Mouse (Mus musculus): ENCODE measurements around the gene Sypl2.

Gene Sypl2

DNA sequence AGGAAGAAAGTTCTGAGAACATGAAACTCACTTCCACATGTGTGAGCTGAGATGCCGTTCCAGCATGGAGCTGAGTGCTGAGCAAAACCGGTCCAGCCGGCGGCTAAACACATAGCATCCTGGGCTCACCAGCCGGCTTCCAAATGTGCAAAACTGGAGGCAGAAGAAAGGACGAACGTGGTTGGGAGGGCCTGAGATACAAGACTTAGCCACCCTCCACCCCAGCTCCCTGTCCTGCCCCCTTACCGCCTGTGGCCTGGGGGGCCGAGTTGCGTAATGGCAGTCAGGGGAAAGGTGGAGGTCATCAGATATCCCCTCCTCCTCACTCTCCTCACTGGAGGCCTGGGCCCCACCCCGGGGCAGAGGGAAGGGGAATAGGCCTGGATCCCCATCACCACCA lies 22.0 kb downstream of the Sypl2 start:
- DNase-seq: peak; percentile 41

DNA sequence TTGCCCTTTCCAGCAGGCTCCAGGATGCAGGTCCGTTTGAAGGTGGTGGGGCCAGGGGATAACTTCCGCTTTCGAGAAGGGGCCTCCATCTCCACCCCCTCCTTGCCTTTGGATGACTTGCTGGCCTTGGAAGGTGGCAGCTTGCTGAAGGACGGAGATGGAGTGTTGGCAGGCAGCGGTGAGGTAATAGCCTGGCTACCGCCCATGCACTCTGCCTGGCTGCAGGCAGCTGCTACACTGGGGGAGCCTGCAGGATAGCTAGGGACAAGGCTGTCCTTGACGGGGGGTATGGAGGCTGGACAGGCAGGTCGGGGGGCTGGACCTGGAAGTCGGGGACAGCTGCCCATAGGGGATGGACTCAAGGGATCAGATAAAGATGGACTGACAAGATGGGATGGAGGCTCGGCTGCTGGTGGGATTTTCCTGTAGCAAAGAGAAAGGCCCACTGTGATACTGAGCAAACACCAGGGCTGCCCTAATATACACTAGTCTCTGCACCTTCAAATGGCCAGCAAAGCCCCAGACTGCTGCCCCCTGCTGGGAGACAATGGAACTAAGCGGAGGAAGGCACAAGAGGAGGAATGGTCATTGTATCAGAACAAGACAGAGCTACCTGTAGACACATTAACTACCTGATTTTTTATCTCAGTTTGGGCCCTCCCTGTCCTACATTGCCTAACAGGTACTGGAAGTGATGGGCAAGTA lies 22.7 kb downstream of the Sypl2 start:
- DNase-seq: peak; percentile 84

DNA sequence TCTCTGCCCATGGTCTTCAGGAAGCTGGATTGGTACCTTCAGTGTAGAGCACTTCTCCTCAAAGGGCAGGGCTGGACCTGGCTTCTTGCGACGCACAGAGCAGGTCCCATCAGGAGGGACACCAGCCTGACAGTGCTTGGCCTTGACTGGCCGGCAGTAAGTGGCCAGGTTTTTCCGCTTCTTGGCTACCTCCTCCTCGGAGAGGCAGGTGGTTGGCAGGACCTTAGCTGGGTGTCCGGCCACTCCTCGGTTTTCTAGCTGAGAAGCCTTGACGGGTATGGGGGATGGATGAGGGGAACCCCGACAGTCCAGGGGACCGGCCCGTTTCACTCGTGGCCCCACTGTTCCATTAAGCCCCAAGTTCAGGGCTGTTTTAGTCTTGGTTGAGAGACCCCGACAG lies 23.2 kb downstream of the Sypl2 start:
- DNase-seq: peak; percentile 65

DNA sequence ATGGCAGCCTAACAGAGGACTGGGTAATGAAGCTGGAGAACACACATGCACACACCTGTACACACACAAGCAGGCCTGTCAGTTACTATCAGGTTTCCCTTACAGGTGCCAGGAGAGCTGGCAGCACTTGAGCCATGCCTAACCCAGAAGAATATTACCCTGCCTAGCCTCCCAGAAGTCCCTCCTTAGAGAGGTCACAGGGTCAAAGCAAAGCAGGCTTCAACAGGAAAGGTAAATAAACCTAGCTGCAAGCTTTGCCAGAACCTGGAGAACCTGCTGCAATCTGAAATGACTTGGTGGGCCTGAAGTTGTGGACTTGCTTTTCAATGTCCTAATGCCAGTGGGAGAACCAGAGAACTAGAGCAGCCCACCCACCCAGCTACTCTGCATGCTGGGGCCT lies 23.9 kb downstream of the Sypl2 start:
- DNase-seq: peak; percentile 24

DNA sequence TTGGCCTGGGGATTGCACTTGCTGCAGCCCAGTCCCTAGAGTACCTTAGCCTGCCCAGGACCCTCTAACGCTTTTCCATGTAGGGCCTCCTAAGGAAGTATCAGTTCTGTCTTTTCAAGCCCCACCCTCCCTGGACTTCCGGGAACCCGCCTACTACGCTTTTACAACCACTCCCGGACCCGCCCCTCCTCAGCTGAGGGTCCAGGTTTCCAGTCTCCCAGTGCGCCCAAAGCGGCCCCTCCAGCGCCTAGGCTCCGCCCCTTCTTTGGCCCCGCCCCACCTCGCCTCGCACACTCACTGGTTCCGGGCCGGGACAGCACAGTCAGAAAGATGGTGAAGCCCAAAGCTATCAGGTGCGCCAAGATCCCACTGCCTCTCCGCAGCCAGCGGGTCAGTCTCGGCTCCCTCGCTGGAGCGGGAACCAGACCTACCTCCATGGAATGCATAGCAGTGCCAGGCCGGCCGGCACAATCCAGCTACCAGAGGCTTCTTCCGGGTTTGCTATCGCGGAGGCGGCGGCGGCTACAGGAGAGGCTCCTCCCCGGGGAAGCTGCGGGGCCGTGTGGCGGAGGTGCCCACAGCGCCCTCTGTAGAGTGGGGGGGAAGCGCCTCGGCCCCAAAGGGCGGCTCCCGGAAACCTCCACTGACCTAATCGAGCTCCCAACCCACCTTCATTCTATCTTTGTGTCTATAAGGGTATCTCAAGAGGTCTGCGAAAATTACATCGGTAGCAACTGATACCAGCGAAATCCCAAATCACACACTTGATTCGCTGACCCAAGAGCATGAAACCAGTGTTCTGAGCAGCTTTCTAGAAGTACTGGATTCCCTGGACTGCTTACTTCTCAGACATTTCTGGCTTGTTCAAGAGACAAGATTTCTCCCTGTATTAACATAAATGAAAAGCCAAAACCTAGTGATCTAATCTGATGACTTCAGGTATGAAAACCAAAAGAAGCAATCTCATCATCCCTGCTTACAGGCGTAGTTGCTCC lies 25.8 kb downstream of the Sypl2 start, which contains the start of gene Cyb561d1:
Cyb561d1 (minus strand) TSS at position 884 of the 995 bp plus-strand sequence.
- peak; percentile 89 for DNase-seq

DNA sequence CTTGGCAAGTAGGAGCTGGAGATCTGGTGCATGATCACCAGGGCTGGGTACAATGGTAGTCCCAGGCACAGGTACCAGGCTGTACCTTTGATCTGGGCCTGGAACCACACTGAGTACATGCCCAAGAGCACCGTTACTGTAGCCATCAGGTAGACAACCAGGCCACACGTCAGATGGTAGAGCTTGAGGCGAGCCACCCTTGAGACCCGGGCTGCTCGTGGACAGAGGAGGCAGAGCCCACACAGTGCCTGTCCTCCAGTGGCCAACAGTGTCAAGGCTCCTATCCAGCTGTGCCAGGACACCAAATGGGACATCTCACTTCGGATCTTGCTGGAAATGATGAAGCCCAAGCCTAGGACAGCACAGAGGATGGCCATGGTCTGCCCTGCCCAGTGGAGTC lies 27.2 kb downstream of the Sypl2 start:
- peak; percentile 24 for DNase-seq

DNA sequence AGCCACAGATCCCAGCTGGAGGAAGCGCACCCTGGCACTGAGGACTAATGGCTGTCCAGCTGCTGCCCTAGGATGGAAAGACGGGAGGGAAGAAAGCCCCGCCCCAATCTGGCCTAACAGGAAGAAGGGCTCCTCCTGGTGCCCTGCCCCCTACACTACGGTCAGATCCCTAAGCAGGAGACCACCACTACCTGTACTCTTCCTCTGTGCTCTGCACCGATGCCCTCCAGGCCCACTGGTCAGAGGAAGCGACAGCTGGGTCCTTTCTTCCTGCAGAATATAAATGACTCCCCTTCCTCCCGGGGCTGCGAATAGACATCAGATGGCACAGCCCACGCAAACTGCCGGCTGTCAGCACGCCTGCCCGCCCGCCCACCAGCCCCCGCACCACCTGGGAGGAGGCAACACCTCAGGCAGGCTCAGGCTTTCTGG lies 29.4 kb downstream of the Sypl2 start:
- peak; percentile 73 for DNase-seq

DNA sequence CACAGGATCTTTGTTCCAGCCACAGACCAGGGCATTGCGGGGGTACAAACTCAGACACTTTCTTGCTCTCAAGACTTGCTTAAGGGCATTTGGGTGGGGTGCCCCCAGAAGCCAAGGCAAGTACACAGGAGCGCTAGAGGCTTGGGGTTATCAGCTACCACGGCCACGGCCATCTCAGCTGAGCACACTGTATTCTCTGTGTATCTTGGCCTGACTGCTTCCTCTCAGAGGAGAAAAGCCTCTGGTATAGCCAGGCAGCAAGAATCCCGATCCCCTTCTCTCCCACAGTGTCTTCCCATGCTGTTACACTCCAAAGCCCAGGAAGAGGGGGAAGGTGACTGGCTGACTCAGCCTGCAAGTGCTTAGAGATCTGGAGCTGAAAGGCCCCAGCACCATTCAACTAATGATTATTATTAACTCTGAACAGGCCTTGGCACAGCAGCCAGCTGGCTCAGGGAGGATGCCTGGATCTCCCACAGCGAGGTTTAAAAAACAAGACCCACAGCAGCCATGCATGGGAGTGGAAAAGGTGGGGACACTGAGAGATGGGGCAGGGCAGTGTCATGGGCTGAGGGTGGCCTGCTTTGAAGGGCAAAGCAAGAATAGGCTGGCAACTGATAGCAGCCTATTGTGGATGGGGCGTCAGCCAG lies 30.4 kb downstream of the Sypl2 start:
- peak; percentile 51 for DNase-seq

DNA sequence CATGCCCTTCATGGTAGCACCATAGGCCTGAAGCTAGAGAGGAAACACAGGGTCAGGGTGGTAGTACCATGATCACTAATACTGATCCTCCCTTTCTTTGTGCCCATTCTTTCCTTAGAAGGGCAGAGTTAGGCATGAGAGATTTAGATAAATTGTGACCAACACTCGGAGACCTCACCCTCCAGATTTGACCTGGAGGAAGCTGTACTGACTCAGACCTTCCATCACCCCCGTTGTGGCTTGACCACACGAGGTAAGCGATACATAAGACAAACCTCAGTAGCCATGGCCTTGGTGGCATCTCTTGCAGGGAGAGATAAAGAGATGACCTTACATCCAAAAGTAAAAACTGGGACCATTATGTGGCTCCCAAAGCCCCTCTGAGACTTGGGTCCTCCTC lies 31.2 kb downstream of the Sypl2 start:
- no peak for DNase-seq

DNA sequence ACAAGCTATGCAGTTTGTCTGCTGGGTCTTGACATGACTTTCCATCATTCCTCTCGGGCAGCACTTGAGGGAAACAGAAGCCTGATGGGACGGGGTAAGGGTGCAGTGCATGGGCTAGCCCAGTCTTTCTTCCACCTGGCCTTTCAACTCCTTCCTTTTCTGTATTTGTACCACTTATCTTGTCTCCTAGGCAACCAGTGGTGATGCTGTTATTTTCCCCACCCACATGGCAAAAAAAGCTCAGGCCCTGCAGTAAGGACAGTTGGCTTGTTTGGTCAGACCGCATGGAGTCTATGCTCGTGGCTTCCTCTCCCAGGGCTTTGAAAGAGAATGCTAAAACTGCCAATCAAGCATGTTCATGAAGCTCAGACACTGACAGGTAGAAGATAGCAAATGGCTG lies 32.8 kb downstream of the Sypl2 start:
- DNase-seq: no peak

DNA sequence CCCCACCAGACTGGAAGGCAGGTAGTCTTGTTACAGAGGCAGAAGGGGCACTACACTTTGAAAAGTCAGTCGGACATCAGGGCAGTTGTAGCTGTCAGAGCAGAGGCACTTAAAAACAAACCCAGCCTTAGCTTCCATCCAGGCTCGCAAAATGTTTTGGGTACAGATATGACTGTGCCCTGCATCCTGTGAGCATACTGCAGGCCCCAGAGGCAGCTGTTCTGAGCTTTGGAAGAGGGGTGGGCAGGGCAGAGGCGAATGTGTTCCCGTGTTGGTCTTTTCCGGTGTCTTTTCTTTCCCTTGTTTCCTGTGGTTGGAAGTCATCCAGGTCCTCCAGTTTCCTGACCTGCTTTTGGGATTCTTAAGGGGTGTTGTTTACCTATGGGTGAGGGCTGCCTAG lies 36.6 kb downstream of the Sypl2 start:
- DNase-seq: no peak

DNA sequence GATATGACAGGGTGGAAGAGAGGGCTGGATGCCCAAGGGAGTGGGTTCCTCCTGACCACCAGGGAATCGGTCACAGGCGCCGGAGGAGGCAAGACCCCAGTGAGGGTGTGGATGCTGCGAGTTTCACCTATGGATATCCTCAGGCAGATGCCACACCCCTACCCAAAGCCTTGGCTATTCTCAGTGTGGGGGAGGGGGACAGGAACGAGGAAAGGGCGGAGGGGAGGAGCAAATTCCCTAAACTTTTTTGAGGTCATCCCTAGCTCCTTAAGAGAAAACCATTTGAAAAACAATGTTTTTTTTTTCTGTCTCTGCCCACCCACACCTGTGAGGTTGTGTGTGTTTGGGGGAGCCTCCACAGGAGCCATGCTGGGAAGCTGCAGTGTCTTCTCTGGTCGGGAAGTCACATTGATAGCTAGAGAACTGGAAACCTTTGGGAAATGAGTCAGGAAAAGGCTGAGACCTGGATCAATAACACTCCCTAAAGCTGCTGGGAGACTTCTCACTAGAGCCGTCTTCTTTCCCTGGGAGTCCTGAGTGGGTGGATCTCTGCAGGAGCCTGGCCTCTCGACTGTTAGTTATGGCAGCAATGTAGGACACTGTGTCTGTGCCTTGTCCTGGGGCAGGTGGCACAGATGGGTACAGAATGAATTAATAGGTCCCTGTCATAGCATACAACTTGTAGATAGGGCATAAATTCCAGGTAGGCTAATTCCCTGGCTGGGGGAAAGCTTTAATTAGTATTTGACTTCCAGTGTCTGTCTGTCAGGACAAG lies 37.5 kb downstream of the Sypl2 start:
- peak; percentile 56 for DNase-seq

DNA sequence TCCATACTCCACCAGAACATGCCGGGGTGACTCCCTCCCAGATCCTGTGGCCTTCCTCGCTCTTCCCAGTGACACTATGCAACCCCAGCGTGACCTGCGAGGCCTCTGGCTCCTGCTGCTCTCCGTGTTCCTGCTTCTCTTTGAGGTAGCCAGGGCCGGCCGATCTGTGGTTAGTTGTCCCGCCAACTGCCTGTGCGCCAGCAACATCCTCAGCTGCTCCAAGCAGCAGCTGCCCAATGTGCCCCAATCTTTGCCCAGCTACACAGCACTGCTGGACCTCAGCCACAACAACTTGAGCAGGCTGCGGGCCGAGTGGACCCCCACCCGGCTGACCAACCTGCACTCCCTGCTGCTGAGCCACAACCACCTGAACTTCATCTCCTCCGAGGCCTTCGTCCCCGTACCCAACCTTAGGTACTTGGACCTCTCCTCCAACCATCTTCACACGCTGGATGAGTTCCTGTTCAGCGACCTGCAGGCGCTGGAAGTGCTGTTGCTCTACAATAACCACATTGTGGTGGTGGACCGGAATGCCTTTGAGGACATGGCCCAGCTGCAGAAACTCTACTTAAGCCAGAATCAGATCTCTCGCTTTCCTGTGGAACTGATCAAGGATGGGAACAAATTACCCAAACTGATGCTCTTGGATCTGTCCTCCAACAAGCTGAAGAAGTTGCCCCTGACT lies 39.2 kb downstream of the Sypl2 start:
- DNase-seq: peak; percentile 42

DNA sequence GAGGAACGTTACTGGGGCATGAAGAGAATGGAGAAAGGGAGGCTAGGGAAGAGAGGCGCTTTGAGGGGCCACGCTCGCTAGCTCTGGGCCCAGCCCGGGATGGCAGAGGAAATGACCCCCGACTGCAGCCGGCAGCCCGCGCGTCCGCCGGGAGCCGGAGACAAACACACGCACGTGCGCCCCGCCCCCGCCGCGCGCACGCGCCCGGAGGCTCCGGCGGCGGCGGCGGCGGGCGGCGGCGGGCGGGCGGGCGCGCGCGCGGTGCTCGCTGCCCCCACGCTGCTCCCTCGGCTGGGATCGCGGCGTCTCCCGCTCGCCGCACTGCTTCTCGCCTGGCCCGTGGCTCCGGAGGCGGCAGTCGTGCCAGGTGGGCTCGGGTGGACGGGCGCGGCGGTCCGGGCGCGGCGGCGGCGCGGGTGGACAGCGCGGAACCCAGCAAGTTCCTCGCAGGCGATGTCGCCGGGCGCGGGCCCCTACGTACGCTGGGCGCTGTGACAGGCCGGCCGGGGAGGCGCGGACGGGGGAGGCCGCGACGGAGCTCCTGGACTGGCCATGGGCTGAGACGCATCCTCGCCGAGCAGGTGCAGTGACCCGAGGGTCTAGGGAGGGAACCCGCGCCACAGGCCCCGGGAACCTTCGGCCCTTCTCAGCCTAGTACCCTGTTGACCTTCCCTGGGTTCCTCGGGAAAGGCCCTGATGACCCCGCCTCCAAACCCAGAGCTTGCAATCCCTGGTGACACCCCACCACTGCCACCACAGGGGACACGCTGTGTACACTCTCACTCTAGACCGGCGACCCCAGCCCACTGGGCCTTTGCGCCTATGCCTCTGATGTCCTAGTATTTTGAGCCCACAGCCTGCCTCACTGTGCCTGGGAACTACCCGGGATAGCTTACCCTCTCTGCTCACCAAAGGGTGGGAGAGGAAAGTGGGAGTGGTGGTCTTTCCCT lies 40.1 kb downstream of the Sypl2 start, which contains the start of gene Amigo1:
Amigo1 (plus strand) TSS at position 238 of the 950 bp plus-strand sequence.
- DNase-seq: peak; percentile 62

DNA sequence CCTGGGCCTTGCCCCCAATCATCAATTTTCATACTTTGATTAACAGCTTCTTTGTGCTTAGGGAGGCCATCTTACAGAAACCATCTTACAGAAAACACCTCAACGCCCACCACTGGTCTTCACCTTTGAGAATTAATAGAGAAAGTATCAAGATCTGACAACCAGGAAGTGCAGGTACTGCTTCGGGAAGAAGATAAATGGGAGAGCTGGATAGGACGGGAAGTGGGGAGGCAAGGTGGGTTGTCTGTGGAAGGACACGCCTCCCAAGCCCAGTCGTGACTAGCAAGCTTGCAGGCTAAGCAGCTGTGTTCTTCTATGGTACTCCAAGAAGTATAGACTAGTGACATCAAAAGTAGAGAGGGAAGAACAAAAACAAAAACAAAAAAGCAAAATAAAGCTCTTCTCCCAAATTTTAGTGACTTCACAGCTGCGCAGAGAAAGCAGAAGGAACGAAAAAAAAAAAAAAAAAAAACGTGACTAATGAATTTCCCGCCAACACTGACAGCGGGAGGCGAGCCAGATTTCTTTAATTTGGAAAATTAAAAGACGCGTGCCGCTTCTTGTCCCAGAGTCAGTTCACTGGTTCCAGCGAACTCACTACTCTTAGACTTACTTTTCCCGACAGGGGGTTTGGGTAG lies 40.9 kb downstream of the Sypl2 start:
- no peak for DNase-seq

DNA sequence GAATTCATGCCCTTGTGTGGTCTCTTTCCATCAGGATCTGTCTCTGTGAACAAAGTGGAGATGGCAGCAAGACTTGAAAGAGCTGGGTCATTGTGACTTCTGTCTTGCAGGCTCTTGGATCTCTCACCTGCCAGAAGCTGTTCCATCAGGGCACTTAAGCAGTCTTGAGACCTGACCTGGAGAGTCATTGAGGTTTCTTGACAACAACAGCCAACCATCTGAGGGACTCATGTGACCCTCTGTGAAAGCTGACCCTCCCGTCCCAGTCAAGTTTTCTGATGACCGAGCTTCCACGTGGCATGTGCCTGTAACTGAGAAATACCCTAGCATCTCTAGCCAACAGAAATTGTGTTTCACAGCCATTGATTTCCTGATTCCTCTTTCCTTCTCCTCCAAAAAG lies 41.7 kb downstream of the Sypl2 start:
- no peak for DNase-seq

DNA sequence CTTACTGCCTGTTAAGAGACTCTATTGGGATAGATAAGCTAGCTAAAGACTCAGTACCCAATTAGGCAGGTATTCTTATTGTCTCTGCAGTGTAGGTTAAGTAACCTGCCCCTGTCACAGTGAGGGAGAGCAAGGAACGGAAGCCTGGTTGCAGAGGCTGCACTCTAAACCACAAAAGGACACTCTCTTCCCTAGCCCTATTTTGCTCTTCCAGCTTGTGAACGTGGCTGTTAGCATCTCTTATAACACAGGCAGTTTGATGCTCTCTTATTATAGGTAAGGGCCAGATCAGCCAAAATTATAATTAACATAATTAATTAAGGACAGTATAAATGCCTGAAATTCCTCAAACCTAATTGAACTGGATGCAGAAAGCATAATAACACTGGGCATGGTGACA lies 45.9 kb downstream of the Sypl2 start:
- DNase-seq: no peak

DNA sequence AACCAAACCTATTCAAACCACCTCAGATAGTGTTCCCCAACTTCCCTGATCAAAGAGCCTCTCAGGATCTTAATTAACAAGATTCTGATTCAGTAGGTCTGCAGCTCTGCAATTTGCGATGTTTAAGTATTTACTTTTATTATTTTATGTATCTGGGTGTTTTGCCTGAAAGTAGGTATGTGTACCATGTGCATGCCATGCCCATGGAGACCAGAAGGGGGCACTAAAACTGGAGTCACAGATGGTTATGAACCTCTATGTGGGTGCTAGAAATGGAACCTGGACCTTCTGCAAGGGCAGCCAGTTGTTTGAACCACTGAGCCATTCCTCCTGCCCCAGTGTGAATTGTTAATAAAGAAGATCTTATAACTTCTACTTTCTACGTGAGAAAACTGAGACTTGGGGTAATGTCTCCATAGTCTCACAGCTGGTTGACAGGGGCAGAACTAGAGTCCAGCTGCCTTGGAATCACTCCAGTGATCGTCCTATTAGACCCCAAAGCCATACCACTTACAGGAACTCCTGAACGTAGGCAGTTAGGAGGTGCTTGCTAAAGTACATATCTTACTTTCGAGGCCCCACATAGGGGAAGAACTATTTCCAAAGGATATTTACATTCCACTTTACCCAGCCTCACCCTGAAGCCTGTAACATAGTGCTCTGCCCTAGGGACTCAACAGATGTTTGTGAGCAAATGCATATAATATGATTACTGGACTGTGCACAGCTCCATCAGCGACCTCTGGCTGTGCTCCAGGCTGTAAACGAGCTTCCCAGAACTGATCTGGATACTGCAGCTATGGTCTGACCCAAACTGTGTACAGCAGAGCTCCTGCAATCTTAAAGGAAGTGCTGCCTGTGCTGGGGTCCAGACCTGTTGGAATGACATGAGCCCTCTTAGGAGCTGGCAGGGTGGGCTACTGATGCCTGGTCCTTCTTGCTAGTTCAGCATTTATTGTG lies 47.4 kb downstream of the Sypl2 start:
- no peak for DNase-seq
